Mouse (Mus musculus): ENCODE data around the gene Twist2. TPM values are rescaled to one million over a fixed set of nuclear protein-coding genes. Genes with fewer than 3 reads are reported as not detected.
A peak's percentile ranks its signal among the peaks of the same experiment; 100 is the strongest.

Twist2 gene
- polyA plus RNA-seq, 1 experiment: 11.6 TPM

- no peak overlapping the region for H3K4me3 ChIP-seq (replicated peaks; ENCODE audit: extremely low read depth, low read depth, low read length)
- TF ChIP-seq POLR2A (IDR thresholded peaks at IDR 0.05; ENCODE audit: borderline replicate concordance, extremely low read depth, low read depth, low read length) (no peak), CTCF (IDR thresholded peaks at IDR 0.05; ENCODE audit: insufficient read depth, low read length) (no peak)
- DNase-seq: peak; percentile 10
- H3K4me1 ChIP-seq (ENCODE audit: control insufficient read depth, insufficient read depth, low read length): no peaks in the 10 kb centered on the region
- WGBS: 9% methylated on average over 12 of the region's 12 CpGs
These were observed 31.0 kb upstream of the Twist2 start for GRCm38 (mm10) chr1:91770221-91770624.

DNA sequence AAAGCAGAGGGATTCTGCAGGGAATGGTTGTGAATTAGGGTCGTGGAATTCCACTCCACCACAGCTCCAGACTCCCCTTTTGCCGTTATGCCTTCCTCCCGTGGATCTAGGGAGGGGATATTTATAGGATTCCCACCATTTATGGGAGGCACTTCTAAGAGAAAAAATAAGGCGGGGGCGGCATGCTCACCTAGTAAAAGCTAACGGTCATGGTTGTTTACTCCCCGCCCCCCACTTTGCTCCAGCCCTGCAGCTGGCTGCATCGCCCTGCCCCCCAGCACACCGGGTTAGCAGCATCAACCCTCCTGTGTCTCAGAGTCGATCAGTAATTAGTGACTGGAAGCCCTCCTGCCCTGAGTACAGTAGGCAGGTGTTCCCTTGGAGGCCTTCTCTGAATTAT, 30.6 kb upstream of the Twist2 start:
- Histone ChIP-seq H3K4me3 (replicated peaks; ENCODE audit: extremely low read depth, low read depth, low read length) (no peak overlapping the region), H3K4me1 (ENCODE audit: control insufficient read depth, insufficient read depth, low read length) (no peaks in the 10 kb centered on the region)
- 8% methylated on average over 10 of the region's 10 CpGs for WGBS
- DNase-seq: no peak
- TF ChIP-seq POLR2A (IDR thresholded peaks at IDR 0.05; ENCODE audit: borderline replicate concordance, extremely low read depth, low read depth, low read length) (no peak), CTCF (IDR thresholded peaks at IDR 0.05; ENCODE audit: insufficient read depth, low read length) (no peak)

DNA sequence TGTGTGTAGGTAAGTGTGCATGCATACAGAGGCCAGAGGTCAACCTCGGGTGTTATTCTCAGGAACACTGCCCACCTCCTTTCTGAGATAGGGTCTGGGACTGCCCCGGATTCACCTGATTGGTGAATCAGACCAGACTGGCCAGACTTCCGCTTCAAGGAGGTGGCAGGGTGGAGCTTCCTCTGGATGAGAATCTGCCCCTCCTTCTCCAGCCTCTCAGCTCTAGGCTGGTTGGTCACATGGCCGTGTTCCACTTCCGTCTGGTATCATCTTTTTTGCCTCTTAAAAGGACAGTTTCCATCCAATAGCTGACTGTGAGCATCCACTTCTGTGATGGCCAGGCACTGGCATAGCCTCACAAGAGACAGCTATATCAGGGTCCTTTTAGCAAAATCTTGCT, 24.3 kb upstream of the Twist2 start:
- no peak for TF ChIP-seq POLR2A (IDR thresholded peaks at IDR 0.05; ENCODE audit: borderline replicate concordance, extremely low read depth, low read depth, low read length)
- no peak for TF ChIP-seq CTCF (IDR thresholded peaks at IDR 0.05; ENCODE audit: insufficient read depth, low read length)
- Histone ChIP-seq H3K4me1 (ENCODE audit: control insufficient read depth, insufficient read depth, low read length) (no peaks in the 10 kb centered on the region), H3K4me3 (replicated peaks; ENCODE audit: extremely low read depth, low read depth, low read length) (no peak overlapping the region)
- 64% methylated on average over 5 of the region's 5 CpGs for WGBS
- no peak for DNase-seq

DNA sequence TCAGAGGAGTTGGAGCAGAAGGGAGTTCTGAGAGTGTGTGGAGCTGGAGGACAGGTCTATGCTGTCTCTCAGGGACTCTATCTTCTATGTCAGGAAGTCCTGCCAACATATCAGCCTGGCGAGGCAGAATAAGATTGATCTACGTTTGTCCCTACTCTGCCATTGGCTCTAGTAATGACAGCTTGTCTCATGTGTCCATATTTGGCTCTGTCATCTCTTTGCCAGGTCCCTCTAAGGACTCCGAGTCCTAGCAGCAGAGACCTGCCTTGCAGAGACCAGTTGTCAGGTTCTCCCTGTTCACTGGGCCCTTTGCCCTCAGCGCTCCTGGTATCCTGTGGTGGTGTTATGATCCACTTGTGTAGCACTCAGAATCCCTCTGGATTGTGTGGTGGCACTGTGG, 21.4 kb upstream of the Twist2 start:
- no peak overlapping the region for H3K4me3 ChIP-seq (replicated peaks; ENCODE audit: extremely low read depth, low read depth, low read length)
- no peak for DNase-seq
- TF ChIP-seq POLR2A (IDR thresholded peaks at IDR 0.05; ENCODE audit: borderline replicate concordance, extremely low read depth, low read depth, low read length) (no peak), CTCF (IDR thresholded peaks at IDR 0.05; ENCODE audit: insufficient read depth, low read length) (no peak)
- WGBS: 62% methylated on average over 4 of the region's 4 CpGs
- H3K4me1 ChIP-seq (ENCODE audit: control insufficient read depth, insufficient read depth, low read length): no peaks in the 10 kb centered on the region

GRCm38 (mm10) chr1:91781182-91781581, 20.1 kb upstream of the Twist2 start:
- no peaks in the 10 kb centered on the region for H3K4me1 ChIP-seq (ENCODE audit: control insufficient read depth, insufficient read depth, low read length)
- no peak overlapping the region for H3K4me3 ChIP-seq (replicated peaks; ENCODE audit: extremely low read depth, low read depth, low read length)
- 72% methylated on average over 7 of the region's 7 CpGs for WGBS
- no peak for TF ChIP-seq CTCF (IDR thresholded peaks at IDR 0.05; ENCODE audit: insufficient read depth, low read length)
- TF ChIP-seq POLR2A (IDR thresholded peaks at IDR 0.05; ENCODE audit: borderline replicate concordance, extremely low read depth, low read depth, low read length): no peak
- DNase-seq: no peak

DNA sequence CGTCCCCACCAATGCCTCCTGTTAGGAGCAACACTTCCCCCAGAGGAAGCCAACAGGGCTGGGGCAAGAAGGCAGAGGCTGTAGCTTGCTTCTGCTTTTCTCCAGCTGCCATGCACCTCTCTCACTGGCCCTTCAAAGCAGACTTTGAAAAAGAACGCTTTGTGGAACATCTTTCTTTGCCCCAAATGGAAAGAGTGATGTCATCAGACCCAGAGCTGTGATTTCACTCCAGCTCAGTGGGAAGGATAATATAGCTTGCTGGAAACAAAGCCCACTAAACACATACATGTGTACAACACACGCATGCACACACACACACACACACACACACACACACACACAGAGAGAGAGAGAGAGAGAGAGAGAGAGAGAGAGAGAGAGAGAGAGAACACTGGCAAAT, 17.1 kb upstream of the Twist2 start:
- TF ChIP-seq POLR2A (IDR thresholded peaks at IDR 0.05; ENCODE audit: borderline replicate concordance, extremely low read depth, low read depth, low read length): no peak
- no peak for TF ChIP-seq CTCF (IDR thresholded peaks at IDR 0.05; ENCODE audit: insufficient read depth, low read length)

GRCm38 (mm10) chr1:91799323-91799722, 1.9 kb upstream of the Twist2 start:
- Histone ChIP-seq H3K4me3 (replicated peaks; ENCODE audit: extremely low read depth, low read depth, low read length) (no peak overlapping the region), H3K4me1 (ENCODE audit: control insufficient read depth, insufficient read depth, low read length) (no peaks in the 10 kb centered on the region)
- DNase-seq: no peak
- TF ChIP-seq CTCF (IDR thresholded peaks at IDR 0.05; ENCODE audit: insufficient read depth, low read length): no peak
- TF ChIP-seq POLR2A (IDR thresholded peaks at IDR 0.05; ENCODE audit: borderline replicate concordance, extremely low read depth, low read depth, low read length): no peak
- WGBS: 36% methylated on average over 3 of the region's 3 CpGs

More for the DNA sequence above, 17.1 kb upstream of the Twist2 start:
- H3K4me1 ChIP-seq (ENCODE audit: control insufficient read depth, insufficient read depth, low read length): no peaks in the 10 kb centered on the region
- DNase-seq: no peak
- H3K4me3 ChIP-seq (replicated peaks; ENCODE audit: extremely low read depth, low read depth, low read length): no peak overlapping the region
- 68% methylated on average over 3 of the region's 3 CpGs for WGBS

- no peaks in the 10 kb centered on the region for H3K4me1 ChIP-seq (ENCODE audit: control insufficient read depth, insufficient read depth, low read length)
- DNase-seq: no peak
- H3K4me3 ChIP-seq (replicated peaks; ENCODE audit: extremely low read depth, low read depth, low read length): no peak overlapping the region
- 46% methylated on average over 13 of the region's 13 CpGs for WGBS
- no peak for TF ChIP-seq POLR2A (IDR thresholded peaks at IDR 0.05; ENCODE audit: borderline replicate concordance, extremely low read depth, low read depth, low read length)
- no peak for TF ChIP-seq CTCF (IDR thresholded peaks at IDR 0.05; ENCODE audit: insufficient read depth, low read length)
These were observed 913 bp upstream of the Twist2 start for GRCm38 (mm10) chr1:91800348-91800747.

GRCm38 (mm10) chr1:91801844-91802366, 644 bp downstream of the Twist2 start:
- 4% methylated on average over 45 of the region's 45 CpGs for WGBS
- Histone ChIP-seq H3K4me3 (replicated peaks; ENCODE audit: extremely low read depth, low read depth, low read length) (peak overlapping the region; percentile 35), H3K4me1 (ENCODE audit: control insufficient read depth, insufficient read depth, low read length) (no peaks in the 10 kb centered on the region)
- no peak for DNase-seq
- no peak for TF ChIP-seq POLR2A (IDR thresholded peaks at IDR 0.05; ENCODE audit: borderline replicate concordance, extremely low read depth, low read depth, low read length)
- TF ChIP-seq CTCF (IDR thresholded peaks at IDR 0.05; ENCODE audit: insufficient read depth, low read length): no peak

DNA sequence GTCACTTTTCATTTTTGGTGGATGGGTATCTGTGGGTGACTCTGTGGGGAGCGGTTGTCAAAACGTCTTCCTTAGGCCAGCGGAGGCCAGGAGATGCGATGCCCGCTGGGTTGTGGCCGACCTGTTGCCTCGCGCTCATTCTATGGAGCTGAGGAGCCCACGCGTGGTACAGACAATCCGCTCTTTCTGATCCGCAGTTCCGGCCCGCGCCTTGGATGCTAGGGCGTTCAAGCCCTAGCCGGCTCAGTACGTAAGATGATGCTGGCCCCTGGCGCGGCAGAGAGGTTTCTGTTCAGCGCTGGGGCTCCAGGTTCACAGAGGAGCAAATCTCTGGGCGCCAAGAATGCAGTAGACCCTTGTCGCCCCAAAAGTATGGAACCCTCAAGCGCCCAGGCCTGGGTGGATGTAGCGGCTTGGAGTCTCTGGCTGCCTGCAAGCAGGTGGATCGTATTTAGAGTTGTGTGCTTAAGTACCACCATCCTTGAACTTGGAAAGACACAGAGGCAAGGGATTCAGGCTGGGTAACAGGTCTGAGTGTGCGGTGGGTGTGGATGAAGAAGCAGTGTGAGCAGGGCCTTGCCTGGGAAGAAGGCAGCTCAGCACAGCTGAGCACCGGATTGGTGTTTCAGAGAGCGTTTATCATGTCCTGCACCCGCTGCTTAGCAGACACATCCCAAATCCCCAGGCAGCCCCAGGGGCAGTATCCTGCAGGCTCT, 1.3 kb downstream of the Twist2 start:
- no peak for DNase-seq
- no peak for TF ChIP-seq CTCF (IDR thresholded peaks at IDR 0.05; ENCODE audit: insufficient read depth, low read length)
- no peak for TF ChIP-seq POLR2A (IDR thresholded peaks at IDR 0.05; ENCODE audit: borderline replicate concordance, extremely low read depth, low read depth, low read length)
- 16% methylated on average over 30 of the region's 30 CpGs for WGBS
- Histone ChIP-seq H3K4me3 (replicated peaks; ENCODE audit: extremely low read depth, low read depth, low read length) (peak overlapping the region; percentile 13), H3K4me1 (ENCODE audit: control insufficient read depth, insufficient read depth, low read length) (no peaks in the 10 kb centered on the region)

Data from lung, adult 2 months (tissue).